Mouse (Mus musculus): Measurements from ENCODE around the gene Ptch2. TPM values are rescaled to one million over a fixed set of nuclear protein-coding genes. Genes with fewer than 3 reads are reported as not detected.

Ptch2 gene
- polyA plus RNA-seq, 1 experiment from 2014 or later = 2.1 TPM

DNA sequence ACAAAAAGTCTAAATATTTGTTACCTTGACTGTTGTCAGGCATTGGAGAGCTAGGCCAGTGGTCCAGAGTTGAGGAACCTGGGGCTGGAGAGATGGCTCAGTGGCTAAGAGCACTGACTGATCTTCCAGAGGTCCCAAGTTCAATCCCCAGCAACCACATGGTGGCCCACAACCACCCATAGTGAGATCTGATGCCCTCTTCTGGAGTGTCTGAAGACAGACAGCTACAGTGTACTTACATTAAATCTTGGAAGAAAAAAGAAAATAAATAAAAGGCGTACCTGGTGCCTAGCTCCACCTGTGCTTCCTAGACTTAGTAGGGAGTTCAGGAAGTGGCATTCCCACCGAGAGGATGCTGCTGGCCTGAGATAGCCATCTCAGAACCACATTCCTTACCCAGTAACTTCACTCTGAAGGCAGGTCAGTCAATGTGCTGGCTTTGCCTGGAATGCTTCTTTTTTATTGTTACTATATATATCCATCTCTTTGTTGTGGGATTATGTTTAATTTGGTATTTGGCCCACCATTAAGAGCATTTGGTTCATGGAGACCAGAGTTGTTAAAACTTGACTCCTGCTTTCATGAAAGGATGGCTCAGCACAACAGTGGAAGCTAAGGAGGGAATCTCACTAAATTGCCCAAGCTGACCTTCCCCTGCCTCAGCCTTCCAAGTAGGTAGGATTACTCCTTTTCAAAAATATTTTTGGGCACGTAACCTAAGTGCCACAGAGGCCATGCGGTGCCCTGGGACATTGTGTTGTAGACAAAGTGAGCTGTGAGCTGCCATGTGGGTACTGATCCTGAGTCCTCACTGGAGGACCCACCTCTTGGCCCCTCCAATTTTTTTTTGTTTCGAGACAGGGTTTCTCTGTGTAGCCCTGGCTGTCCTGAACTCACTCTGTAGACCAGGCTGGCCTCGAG, 53.7 kb downstream of the Ptch2 start:
- H3K4me3 ChIP-seq (ENCODE audit: low read length) = no peak overlapping the region
- H3K36me3 ChIP-seq (ENCODE audit: control insufficient read depth, insufficient read depth) = peaks cover 44% of the 10 kb centered on the region
- 71% methylated on average over 6 of the region's 6 CpGs for WGBS
- no peak for ATAC-seq (replicated peaks; ENCODE audit: extremely low read depth, insufficient read depth, low FRiP score)
- H3K27me3 ChIP-seq (ENCODE audit: control insufficient read depth, insufficient read depth, low read length) = no peaks in the 10 kb centered on the region
- no peaks in the 10 kb centered on the region for H3K9me3 ChIP-seq (replicated peaks; ENCODE audit: control insufficient read depth, low read length)
- no peak overlapping the region for H3K4me2 ChIP-seq (ENCODE audit: low read depth, low read length)
- H3K9ac ChIP-seq (ENCODE audit: low read length) = no peak overlapping the region
- H3K4me1 ChIP-seq (ENCODE audit: control insufficient read depth, insufficient read depth, low read length) = peaks cover 21% of the 10 kb centered on the region
- no peak overlapping the region for H3K27ac ChIP-seq (ENCODE audit: low read length)

DNA sequence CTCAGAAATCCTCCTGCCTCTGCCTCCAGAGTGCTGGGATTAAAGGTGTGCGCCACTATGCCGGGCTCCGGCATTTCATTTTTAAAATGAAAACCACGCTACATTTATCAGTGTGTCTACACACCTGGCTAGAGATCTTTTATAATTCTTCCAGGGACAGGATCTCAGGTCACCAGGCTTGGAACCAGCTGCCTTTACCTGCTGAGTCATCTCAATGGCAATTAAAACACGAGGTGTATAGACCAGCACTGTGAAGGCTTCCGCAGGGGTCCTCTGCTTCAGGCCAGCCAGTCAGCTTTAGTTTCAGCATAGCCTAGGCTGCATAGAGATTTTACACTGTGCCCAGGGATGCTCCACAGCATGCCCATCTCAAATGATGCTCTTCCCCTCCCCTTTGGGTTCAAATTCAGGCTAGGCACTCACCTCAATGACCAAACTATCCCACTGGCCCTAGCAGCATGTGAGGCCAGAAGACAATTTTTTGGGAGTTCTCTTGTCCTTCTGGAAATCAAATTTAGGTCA, 54.4 kb downstream of the Ptch2 start:
- no peaks in the 10 kb centered on the region for H3K9me3 ChIP-seq (replicated peaks; ENCODE audit: control insufficient read depth, low read length)
- WGBS = 93% methylated on average over 6 of the region's 6 CpGs
- H3K4me3 ChIP-seq (ENCODE audit: low read length) = no peak overlapping the region
- peaks cover 24% of the 10 kb centered on the region for H3K4me1 ChIP-seq (ENCODE audit: control insufficient read depth, insufficient read depth, low read length)
- H3K27ac ChIP-seq (ENCODE audit: low read length) = no peak overlapping the region
- no peak overlapping the region for H3K4me2 ChIP-seq (ENCODE audit: low read depth, low read length)
- no peaks in the 10 kb centered on the region for H3K27me3 ChIP-seq (ENCODE audit: control insufficient read depth, insufficient read depth, low read length)
- no peak for ATAC-seq (replicated peaks; ENCODE audit: extremely low read depth, insufficient read depth, low FRiP score)
- no peak overlapping the region for H3K9ac ChIP-seq (ENCODE audit: low read length)
- peaks cover 44% of the 10 kb centered on the region for H3K36me3 ChIP-seq (ENCODE audit: control insufficient read depth, insufficient read depth)

DNA sequence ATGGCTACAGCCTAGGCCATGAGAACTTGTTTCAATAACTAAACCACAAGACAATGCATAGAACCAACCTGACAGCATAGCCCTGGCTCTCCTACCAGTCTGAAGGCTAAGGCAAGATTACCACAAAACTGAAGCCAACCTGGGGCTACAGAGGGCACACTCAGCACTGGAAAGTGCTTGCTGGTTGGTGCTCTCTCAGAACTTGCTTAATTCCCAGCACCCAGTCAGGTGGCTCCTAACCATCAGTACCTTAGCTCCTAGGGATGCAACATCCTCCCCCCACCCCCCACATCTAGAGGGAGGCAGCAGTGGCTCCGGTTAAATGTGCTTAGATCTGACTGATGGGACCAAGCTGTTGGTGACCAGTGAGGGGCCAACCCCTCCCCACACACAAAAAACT, 55.5 kb downstream of the Ptch2 start:
- Histone ChIP-seq H3K4me2 (ENCODE audit: low read depth, low read length) (no peak overlapping the region), H3K4me1 (ENCODE audit: control insufficient read depth, insufficient read depth, low read length) (peaks cover 24% of the 10 kb centered on the region), H3K9ac (ENCODE audit: low read length) (no peak overlapping the region), H3K27ac (ENCODE audit: low read length) (no peak overlapping the region), H3K9me3 (replicated peaks; ENCODE audit: control insufficient read depth, low read length) (no peaks in the 10 kb centered on the region), H3K27me3 (ENCODE audit: control insufficient read depth, insufficient read depth, low read length) (no peaks in the 10 kb centered on the region), H3K4me3 (ENCODE audit: low read length) (no peak overlapping the region), H3K36me3 (ENCODE audit: control insufficient read depth, insufficient read depth) (peaks cover 44% of the 10 kb centered on the region)
- no peak for ATAC-seq (replicated peaks; ENCODE audit: extremely low read depth, insufficient read depth, low FRiP score)
- 74% methylated on average over 1 of the region's 1 CpGs for WGBS

DNA sequence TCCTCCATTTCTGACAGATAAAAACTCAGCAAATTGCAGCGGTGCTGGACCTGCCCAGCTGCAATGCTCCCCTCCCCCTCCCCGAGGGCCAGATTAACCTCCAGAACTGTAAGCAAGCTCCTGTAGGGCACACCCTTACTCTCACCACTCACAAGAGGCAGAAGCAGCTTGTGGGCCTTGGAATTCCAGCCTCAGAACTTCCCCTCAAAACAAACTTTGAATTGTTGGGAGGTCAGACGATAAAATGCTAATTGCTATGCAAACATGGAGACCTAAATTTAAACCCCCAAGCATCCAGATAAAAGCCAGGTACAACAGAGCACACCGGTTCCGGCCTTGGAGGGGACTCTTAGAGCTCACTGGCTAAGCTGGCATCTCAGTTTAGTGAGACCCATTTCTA, 56.8 kb downstream of the Ptch2 start:
- 60% methylated on average over 5 of the region's 5 CpGs for WGBS
- peaks cover 24% of the 10 kb centered on the region for H3K4me1 ChIP-seq (ENCODE audit: control insufficient read depth, insufficient read depth, low read length)
- H3K4me3 ChIP-seq (ENCODE audit: low read length) = no peak overlapping the region
- H3K9me3 ChIP-seq (replicated peaks; ENCODE audit: control insufficient read depth, low read length) = no peaks in the 10 kb centered on the region
- no peak for ATAC-seq (replicated peaks; ENCODE audit: extremely low read depth, insufficient read depth, low FRiP score)
- H3K4me2 ChIP-seq (ENCODE audit: low read depth, low read length) = no peak overlapping the region
- no peak overlapping the region for H3K27ac ChIP-seq (ENCODE audit: low read length)
- peak overlapping the region; percentile 30; the same call in 1 of the 2 replicates for H3K9ac ChIP-seq (ENCODE audit: low read length)
- no peaks in the 10 kb centered on the region for H3K27me3 ChIP-seq (ENCODE audit: control insufficient read depth, insufficient read depth, low read length)
- peaks cover 44% of the 10 kb centered on the region for H3K36me3 ChIP-seq (ENCODE audit: control insufficient read depth, insufficient read depth)

DNA sequence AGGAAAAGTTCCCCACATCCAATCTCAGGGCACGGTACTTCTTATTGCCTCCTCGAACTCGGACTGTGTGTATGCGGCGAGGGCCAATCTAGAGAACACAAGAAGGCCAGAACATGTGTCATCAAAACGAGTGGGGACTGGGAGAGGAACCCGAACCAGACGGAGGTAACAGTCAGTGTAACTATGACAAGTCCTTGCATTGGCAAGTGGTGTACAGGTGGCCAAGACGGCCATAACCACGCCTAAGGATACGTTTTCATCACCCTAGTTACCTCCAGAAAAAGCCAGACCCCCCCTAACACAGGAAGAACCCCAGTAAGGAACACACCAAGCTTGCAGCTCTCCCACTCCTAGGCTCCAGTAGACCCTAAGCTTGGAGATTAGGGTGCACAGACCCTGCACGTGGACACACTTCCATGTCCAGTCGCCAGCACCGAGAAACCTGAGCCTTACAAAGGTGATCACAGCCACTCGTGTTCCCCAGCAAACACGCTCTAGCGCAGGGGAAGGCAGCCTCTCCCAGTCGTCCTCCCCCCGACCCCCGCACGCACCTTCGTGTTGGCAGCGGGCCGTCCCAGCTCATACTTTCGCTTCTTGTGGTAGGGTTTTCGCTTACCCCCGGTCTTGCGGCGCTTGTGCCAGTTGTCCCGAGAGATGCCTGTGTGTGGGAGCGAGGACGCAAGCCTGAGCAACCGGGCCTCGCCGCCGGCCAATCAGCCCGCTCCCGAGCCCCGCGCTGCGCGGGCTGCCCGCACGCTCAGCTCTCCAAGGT, 59.3 kb downstream of the Ptch2 start:
- Histone ChIP-seq H3K4me3 (ENCODE audit: low read length) (peak overlapping the region; percentile 81), H3K4me2 (ENCODE audit: low read depth, low read length) (peak overlapping the region; percentile 95), H3K27me3 (ENCODE audit: control insufficient read depth, insufficient read depth, low read length) (no peaks in the 10 kb centered on the region), H3K27ac (ENCODE audit: low read length) (peak overlapping the region; percentile 91), H3K9ac (ENCODE audit: low read length) (peak overlapping the region; percentile 99), H3K4me1 (ENCODE audit: control insufficient read depth, insufficient read depth, low read length) (peaks cover 24% of the 10 kb centered on the region), H3K9me3 (replicated peaks; ENCODE audit: control insufficient read depth, low read length) (no peaks in the 10 kb centered on the region), H3K36me3 (ENCODE audit: control insufficient read depth, insufficient read depth) (peaks cover 46% of the 10 kb centered on the region)
- 1% methylated on average over 44 of the region's 44 CpGs for WGBS
- ATAC-seq (replicated peaks; ENCODE audit: extremely low read depth, insufficient read depth, low FRiP score) = no peak; the same call in 1 of the 2 replicates

DNA sequence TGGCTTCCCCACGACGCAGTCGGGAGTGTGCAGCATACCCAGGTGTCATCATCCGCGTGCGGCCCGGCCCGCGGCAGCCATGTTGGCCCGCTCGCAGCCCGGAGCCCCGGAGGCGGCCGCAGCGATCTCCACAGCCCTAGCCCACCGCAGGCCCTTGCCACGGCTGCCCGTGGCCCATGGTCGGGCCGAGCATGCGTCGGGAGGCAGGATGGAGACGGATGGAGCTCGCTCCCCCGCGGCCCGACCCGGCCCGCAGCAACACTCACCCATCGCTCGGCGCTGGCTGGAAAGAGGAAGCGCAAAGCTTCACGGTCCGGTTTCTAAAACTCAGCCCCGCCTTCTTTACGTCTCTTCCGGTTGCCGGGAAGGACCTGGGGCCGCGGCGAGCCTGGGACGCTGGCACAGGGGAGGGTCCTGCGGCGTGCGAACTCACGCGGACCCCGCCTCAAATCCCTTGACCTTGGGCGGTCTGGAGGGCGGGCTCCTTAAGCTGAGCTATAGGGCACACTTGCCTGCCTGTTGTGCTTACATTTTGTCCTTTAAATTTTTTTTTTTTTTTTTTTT, 60.0 kb downstream of the Ptch2 start, which contains the start of gene Rps8:
Rps8 (minus strand) TSS at position 452 of the 564 bp plus-strand sequence.
- WGBS = under 1% methylated on average over 52 of the region's 52 CpGs
- Histone ChIP-seq H3K4me1 (ENCODE audit: control insufficient read depth, insufficient read depth, low read length) (peaks cover 24% of the 10 kb centered on the region), H3K27me3 (ENCODE audit: control insufficient read depth, insufficient read depth, low read length) (no peaks in the 10 kb centered on the region), H3K4me3 (ENCODE audit: low read length) (peak within 1 kb of the TSS; percentile 81), H3K9me3 (replicated peaks; ENCODE audit: control insufficient read depth, low read length) (no peaks in the 10 kb centered on the region), H3K36me3 (ENCODE audit: control insufficient read depth, insufficient read depth) (peaks cover 39% of the 10 kb centered on the region), H3K27ac (ENCODE audit: low read length) (peak within 1 kb of the TSS; percentile 91), H3K9ac (ENCODE audit: low read length) (peak within 1 kb of the TSS; percentile 99), H3K4me2 (ENCODE audit: low read depth, low read length) (peak within 1 kb of the TSS; percentile 95)
- peak; percentile 90 for ATAC-seq (replicated peaks; ENCODE audit: extremely low read depth, insufficient read depth, low FRiP score)

DNA sequence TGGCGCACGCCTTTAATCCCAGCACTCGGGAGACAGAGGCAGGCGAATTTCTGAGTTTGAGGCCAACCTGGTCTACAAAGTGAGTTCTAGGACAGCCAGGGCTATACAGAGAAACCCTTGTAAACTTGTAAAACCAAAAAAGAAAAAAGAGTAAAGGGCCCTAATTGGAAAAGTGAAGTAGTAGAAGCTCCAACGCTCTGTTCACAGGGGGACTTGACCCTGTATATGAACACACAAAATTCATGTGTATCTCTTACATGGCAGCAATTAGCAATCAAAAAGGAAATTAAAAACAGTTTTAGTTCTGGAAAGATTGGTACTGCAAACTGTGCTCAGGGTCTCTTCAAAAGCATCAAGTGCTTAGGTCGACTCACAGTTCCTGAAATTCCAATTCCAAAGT, 60.5 kb downstream of the Ptch2 start:
- no peaks in the 10 kb centered on the region for H3K27me3 ChIP-seq (ENCODE audit: control insufficient read depth, insufficient read depth, low read length)
- H3K27ac ChIP-seq (ENCODE audit: low read length) = peak overlapping the region; percentile 91
- peak overlapping the region; percentile 54 for H3K4me2 ChIP-seq (ENCODE audit: low read depth, low read length)
- peak overlapping the region; percentile 69 for H3K9ac ChIP-seq (ENCODE audit: low read length)
- peak overlapping the region; percentile 81 for H3K4me3 ChIP-seq (ENCODE audit: low read length)
- H3K9me3 ChIP-seq (replicated peaks; ENCODE audit: control insufficient read depth, low read length) = no peaks in the 10 kb centered on the region
- peaks cover 24% of the 10 kb centered on the region for H3K4me1 ChIP-seq (ENCODE audit: control insufficient read depth, insufficient read depth, low read length)
- peaks cover 36% of the 10 kb centered on the region for H3K36me3 ChIP-seq (ENCODE audit: control insufficient read depth, insufficient read depth)
- ATAC-seq (replicated peaks; ENCODE audit: extremely low read depth, insufficient read depth, low FRiP score) = no peak
- WGBS = 30% methylated on average over 6 of the region's 6 CpGs

DNA sequence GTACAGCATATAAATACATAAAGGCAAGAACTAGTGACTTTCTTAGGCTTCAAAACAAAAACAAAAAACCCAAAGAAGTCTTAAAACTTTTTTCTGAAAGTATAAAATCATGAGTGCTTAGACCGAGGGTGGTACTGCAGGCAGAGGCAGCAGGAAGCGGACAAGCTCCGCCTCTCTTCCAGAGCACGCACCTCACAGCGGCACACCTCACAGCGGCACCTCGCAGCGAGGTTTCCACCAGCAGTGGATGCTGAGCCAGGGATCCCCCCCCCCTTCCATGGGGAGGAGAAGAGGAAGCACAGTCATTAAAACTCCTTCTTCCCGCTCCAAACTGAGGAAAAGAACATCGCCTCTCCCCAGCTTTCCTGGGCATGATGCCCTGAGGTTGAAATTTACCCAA, 63.8 kb downstream of the Ptch2 start:
- Histone ChIP-seq H3K4me1 (ENCODE audit: control insufficient read depth, insufficient read depth, low read length) (peaks cover 3% of the 10 kb centered on the region), H3K4me3 (ENCODE audit: low read length) (no peak overlapping the region), H3K27ac (ENCODE audit: low read length) (no peak overlapping the region), H3K27me3 (ENCODE audit: control insufficient read depth, insufficient read depth, low read length) (no peaks in the 10 kb centered on the region), H3K36me3 (ENCODE audit: control insufficient read depth, insufficient read depth) (peaks cover 33% of the 10 kb centered on the region), H3K9me3 (replicated peaks; ENCODE audit: control insufficient read depth, low read length) (no peaks in the 10 kb centered on the region), H3K4me2 (ENCODE audit: low read depth, low read length) (no peak overlapping the region), H3K9ac (ENCODE audit: low read length) (no peak overlapping the region)
- 81% methylated on average over 10 of the region's 10 CpGs for WGBS
- ATAC-seq (replicated peaks; ENCODE audit: extremely low read depth, insufficient read depth, low FRiP score) = no peak
